Mouse (Mus musculus) heart, adult 2 months (tissue): ENCODE results near the gene Kank2.

Experiments used
- CTCF ChIP-seq: fragments of 200-600 bp; IDR thresholded peaks from 2 replicates; pipeline ENCODE4 v1.8.1; 2022; ENCODE audit warnings: antibody characterized with exemption, mild to moderate bottlenecking, moderate library complexity
- EP300 ChIP-seq: fragments of 200-500 bp; IDR thresholded peaks from 2 replicates; pipeline ENCODE4 v1.6.1; 2011; ENCODE audit warnings: low read depth, low read length, control low read depth; ENCODE audit not compliant: insufficient read depth

DNA sequence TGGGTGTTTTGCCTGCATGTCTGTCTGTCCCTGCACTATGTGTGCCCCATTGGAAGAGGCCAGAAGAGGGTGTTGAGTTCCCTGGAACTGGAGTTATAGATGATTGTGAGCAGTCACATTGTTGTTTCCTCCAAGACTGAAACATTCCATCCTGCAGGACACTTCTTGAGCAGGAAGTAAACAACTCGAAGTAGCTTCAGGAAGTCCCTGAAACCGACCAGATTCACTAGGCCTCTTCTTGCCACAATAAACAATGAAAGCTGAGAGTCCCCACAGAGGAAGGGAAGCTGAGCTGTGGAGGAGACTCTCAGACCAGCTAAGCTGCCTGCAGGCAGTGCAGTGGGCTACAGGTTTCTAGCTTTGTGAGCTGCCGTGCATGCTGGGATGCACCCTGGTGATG lies 20.8 kb downstream of the Kank2 start:
- TF ChIP-seq CTCF (no peak), EP300 (no peak)
